Mouse (Mus musculus) cerebellum, adult 2 months (tissue): Measurements from ENCODE around the gene Plxna2.

Source experiments
- CTCF ChIP-seq: fragments of 200-500 bp; IDR thresholded peaks from 2 replicates; pipeline ENCODE4 v1.5.1; 2011; ENCODE audit warnings: low read depth, mild to moderate bottlenecking, control low read depth, low read length, moderate library complexity, borderline replicate concordance; ENCODE audit not compliant: insufficient read depth
- POLR2A ChIP-seq: fragments of 200-500 bp; IDR thresholded peaks from 2 replicates; pipeline ENCODE4 v1.6.1; 2011; ENCODE audit warnings: low read length, control low read depth, borderline replicate concordance; ENCODE audit not compliant: insufficient read depth

DNA sequence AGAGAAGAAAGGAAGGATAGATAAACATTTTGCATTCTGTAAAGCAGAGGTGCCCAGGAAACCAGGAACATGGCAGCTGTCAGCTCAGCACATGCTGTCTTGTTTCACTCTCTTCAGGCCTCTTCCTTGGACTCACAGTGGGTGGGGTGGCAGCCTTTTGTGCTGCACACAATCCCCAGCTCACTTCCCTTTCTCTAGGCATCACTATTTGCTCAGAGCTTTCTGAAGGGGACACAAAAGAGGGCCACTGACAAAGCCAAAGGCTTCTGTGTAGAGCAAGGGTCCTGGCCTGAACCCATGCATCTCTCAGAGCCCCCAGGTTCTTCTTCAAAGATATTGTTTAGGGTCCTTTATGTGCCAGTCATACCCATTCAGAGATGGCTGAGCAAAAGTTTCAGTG lies 45.0 kb downstream of the Plxna2 start:
- TF ChIP-seq CTCF: no peak
- TF ChIP-seq POLR2A: no peak
